Mouse (Mus musculus): ENCODE results near the gene Ipo9.

Gene Ipo9

DNA sequence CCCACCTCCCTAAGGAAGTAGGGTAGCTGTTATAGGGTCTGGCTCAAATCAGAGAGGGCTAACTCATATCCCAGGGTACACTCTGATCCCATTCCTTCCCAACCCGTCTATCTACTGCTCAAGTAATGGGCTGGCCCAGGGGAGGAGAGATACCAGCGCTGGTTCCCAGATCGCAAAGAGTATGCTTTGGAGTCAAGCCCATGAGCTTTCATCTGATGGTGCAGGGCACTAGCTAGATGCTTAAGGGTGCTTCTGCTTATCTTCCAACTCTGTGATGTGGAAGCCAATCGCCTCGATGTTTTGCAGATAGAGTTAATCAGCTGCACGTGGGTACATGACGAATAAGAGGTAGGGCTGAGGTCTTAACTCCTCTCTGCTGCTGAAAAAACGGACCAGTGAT is 62.7 kb downstream of the Ipo9 start:
- DNase-seq (ENCODE audit: low read depth) = no peak

DNA sequence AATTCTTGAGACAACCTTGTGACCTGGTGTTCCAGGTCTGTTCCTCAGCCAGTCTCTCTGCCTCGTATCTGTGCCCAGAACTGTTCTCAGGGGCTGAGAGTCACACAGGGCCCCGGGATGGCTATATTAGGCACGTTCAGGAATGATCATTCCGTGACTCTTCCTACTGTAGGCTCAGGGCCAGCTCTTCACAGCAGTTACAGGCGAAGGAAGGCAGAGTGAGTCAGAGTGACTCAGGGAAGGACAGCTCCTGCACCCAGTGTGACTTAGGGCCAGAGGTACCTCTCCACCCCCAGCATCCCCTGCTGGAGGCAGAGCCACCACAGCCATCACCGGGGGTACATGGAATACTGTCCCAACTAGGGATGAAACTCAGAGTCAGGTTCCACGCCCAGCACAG is 63.3 kb downstream of the Ipo9 start:
- no peak for DNase-seq (ENCODE audit: low read depth)

DNA sequence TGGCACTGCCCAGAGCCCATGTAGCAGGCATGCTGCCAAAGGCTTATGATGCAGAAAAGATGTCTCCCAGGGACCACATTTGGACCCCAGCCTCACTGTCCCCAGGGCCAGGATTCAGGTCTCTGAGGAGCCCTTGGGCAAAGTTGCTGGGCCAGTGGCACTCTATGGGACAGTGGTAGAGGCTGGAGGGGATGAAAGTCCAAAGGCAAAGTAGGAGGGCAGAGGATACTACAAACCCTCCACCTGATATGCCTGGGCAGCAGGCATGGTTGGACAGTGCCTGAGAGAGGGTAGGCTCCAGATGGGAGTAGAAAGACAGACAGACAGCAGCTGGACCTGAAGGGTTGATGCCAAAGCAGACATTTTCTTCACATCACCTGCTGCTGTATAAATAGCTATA is 63.9 kb downstream of the Ipo9 start:
- DNase-seq (ENCODE audit: low read depth) = no peak

DNA sequence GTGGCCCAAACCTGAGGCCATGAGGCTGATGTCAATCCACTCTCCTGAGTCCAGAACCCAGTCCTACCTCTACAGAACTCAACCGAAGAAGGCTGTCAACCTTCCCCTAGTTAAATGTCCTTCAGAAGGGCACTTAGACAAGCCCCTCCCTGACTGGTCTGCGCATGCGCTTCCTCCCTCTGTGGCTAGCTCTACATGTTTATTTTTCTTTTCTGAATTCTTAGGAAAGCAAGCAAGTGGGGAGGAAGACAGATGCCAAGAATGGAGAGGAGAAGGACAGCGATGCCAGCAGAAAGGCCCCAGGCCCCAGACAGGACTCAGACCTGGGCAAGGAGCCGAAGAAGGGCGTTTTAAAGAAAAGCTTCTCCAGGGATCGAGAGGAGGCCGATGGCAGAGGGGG is 66.9 kb downstream of the Ipo9 start:
- DNase-seq (ENCODE audit: low read depth) = no peak

GRCm38 (mm10) chr1:135362115-135362514 is 68.2 kb downstream of the Ipo9 start:
- no peak for DNase-seq (ENCODE audit: low read depth)

DNA sequence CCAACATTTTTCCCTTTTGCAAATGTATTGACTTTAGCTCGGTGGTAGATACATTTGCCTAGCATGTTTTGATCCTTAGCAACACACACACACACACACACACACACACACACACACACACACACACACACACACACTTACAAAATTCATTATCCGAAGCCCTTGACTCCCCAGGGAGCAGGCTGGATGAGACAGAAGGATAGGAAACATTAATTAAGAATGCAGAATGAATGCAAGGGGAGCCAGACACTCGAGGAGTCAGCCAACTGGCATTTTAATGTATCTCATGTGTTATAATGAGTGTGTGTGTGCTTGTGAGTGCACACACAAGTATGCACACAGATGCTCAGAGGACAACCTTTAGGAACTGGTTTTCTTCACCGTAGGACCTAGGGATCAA is 68.8 kb downstream of the Ipo9 start:
- no peak for DNase-seq (ENCODE audit: low read depth)

DNA sequence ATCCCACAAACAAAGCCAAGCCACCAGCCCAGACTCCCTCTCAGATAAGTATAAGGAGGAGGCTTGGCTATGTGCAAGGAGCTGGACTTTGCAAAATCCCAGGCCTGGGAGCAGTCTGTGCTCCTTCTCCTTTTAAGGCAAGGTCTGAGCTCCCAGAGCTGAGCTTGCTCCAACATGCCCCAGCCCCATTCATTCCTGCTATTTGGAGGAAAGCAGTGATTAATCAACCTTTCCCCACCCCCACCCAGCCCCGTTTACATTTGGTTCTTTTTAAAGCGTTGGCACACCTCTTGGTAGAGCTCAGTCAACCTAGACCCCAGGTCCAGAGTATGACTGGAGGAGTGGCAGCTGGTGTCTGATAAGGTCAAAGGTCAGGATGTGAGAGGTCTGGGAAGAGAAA is 71.2 kb downstream of the Ipo9 start:
- no peak for DNase-seq (ENCODE audit: low read depth)

- DNase-seq (ENCODE audit: low read depth) = no peak
Observed at GRCm38 (mm10) chr1:135351953-135352352, 78.3 kb downstream of the Ipo9 start.

DNA sequence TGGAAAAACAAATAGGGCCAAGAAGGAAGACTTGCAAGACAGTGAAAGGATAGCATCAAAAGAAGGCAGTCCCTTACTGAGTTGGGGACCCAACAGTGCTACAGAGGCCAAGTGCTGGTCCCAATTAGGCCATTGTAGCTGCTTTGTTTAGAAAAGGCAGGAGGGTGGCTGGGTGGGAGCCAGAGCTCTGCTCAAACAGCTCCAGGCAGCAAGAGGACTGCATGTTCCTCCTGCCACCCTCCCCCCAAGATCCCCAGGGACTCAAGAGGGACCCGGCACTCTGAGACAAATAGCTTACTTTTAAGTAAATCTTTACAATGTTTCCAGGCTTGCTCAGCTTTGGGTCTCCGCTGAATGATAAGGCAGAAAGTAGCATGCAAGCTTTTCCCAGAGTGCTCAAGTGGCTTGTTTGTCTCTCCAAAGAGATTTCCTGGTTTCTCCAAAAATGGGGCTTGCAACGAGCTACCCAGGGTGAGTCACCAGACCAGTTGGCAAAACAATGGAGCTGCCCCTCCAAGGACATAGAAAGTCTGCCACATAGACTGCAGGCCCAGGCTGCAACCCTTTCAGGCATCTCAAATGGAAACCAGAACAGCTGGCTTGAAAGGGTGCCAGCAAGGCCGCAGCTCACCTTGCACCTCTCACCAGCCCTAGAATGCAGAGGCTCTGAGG is 82.7 kb downstream of the Ipo9 start:
- no peak for DNase-seq (ENCODE audit: low read depth)

DNA sequence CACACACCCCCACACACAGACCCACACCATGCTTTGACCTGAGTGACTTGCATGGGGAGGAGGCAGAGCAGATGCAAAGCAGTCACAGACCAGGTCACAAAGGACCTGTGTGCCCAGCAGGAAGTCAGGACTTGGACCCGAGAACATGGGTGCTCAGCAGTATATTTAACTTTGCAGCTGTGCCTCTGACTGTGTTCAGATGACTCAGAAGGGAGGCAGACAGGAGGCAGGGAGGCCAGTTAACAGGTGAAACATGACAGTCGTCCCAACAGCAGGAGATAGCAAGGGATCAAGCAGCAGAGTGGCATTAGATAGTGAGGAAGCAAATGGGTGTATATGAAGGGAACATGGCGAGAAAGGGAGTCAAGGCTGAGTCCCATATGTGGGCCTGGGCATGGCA is 83.4 kb downstream of the Ipo9 start:
- DNase-seq (ENCODE audit: low read depth) = no peak

DNA sequence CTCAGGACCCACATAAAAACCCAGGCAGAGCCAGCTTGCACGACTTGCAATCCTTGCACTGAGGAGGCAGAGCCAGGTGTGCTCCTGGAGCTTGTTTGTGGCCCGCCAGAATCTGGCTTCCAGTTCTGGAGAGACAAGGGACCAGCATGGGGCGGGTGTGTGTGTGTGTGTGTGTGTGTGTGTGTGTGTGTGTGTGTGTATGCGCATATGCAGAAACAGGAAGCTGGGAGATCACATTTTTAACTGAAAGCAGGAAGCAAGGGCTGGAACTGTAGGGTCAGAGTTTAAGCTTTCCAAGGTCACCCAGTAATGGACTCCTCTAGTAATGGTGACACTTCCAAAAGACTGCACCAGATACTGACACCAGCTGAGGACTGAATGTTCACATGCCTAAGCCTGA is 86.3 kb downstream of the Ipo9 start:
- no peak for DNase-seq (ENCODE audit: low read depth)

DNA sequence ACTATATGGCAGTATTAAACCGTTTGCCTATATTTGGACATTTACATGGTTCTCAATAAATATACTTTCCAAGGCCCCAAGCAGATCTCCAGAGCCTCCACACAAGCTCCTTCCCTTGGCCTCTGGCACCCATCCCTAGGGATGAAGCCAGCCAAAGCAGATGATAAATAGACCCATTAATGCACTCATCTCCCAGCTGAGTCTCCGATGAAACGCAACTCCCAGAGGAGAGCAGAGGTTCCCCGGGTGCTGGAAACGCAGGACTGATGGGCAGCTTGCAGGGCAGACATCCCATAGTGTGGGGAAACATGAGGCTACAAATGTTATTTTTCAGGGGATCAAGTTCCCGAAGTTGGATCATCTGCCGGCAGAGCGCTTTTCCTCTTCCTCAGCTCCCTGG is 88.4 kb downstream of the Ipo9 start:
- no peak for DNase-seq (ENCODE audit: low read depth)
